Mouse (Mus musculus) left cerebral cortex, adult 6 months (tissue): ENCODE results near the gene Olfr710. TPM values are rescaled to one million over a fixed set of nuclear protein-coding genes. Genes with fewer than 3 reads are reported as not detected.

ENCODE experiments used
- long read RNA-seq, 2 experiments: library from polyadenylated mRNA; unstranded; transcript quantifications; one replicate each; pipeline ENCODE4 v2.0.0; 2019 to 2020
- polyA plus RNA-seq: library from polyadenylated mRNA; unstranded; fragments of <200 nt; fragmentation: Nextera tagmentation; gene quantifications from 2 replicates; pipeline ENCODE4 v1.2.3, GENCODE M21; 2021

Olfr710 gene
- not detected in 2 replicates for polyA plus RNA-seq
- long read RNA-seq, experiment 1, result 0 reads
- long read RNA-seq, experiment 2, result 0 reads

GRCm38 (mm10) chr7:106948212-106948611 is at the start of gene Olfr710:
Gene Olfr710 (minus strand): TSS chr7:106948312.

DNA sequence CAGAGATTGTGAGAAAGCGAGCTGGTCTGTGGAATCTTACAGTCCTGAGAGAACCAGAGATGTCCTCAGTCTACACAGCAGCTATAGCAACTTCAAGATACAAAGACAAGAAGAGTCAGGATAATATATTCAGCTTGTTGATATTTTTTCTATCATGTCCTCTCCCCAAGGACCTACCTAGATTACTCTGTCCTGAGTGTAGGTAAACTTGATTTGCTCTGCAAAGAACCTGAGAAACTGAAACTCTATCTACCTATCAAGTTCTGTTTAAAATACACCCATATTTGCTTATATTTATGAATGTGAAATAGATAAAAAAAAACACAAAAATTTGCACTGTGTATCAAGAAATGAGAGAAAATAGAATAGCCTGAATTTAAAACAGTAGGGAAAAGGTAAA is 27.2 kb upstream of the Olfr710 start, which contains the start of gene Olfr711:
TSS of gene Olfr711 (minus strand) at position 101 of the 400 bp plus-strand sequence.

GRCm38 (mm10) chr7:106963837-106964236 is 15.7 kb upstream of the Olfr710 start, which contains the start of gene Olfr6:
Gene Olfr6 (minus strand): TSS chr7:106963937.

GRCm38 (mm10) chr7:106932119-106932518 is 16.0 kb downstream of the Olfr710 start, which contains the start of gene Olfr709-ps1:
Gene Olfr709-ps1 (minus strand): TSS chr7:106932219.

GRCm38 (mm10) chr7:106907676-106908075 is 40.4 kb downstream of the Olfr710 start, which contains the start of gene Olfr1532-ps1:
Gene Olfr1532-ps1 (plus strand): TSS chr7:106908001.

DNA sequence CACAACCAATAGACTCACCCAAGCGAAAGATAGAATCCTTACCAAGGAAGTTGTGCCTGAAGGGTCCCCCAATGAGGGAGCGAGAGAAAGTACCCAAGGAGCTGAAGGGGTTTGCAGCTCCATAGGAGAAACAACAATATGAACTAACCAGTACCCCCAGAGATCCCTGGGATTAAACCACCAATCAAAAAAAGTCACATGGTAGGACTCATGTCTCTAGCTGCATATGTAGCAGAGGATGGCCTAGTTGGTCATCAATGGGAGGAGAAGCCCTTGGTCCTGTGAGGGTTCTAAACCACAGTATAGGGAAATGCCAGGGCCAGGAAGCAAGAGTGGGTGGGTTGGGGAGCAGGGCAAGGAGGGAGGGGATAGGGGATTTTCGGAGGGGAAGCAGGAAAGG is 47.0 kb downstream of the Olfr710 start, which contains the start of gene Olfr707:
TSS of gene Olfr707 (minus strand) at position 101 of the 400 bp plus-strand sequence.

Other genes with a start within 250 kb of the Olfr710 start
- gene Olfr695, start 231.9 kb downstream of the Olfr710 start, polyA plus RNA-seq, result not detected in 2 replicates
- gene Olfr697, start 205.9 kb downstream of the Olfr710 start, polyA plus RNA-seq, result not detected in 2 replicates
- gene Olfr698, start 192.9 kb downstream of the Olfr710 start, polyA plus RNA-seq, result not detected in 2 replicates
- not detected in 2 replicates for gene Olfr699, start 155.1 kb downstream of the Olfr710 start, polyA plus RNA-seq
- gene Olfr700, start 139.5 kb downstream of the Olfr710 start, polyA plus RNA-seq, result not detected in 2 replicates
- not detected in 2 replicates for gene Olfr701, start 134.2 kb downstream of the Olfr710 start, polyA plus RNA-seq
- not detected in 2 replicates for gene Olfr702, start 114.4 kb downstream of the Olfr710 start, polyA plus RNA-seq
- gene Olfr703, start 105.0 kb downstream of the Olfr710 start, polyA plus RNA-seq, result not detected in 2 replicates
- not detected in 2 replicates for gene Olfr704, start 85.1 kb downstream of the Olfr710 start, polyA plus RNA-seq
- gene Olfr705, start 71.4 kb downstream of the Olfr710 start, polyA plus RNA-seq, result not detected in 2 replicates
- not detected in 2 replicates for gene Olfr706, start 60.1 kb downstream of the Olfr710 start, polyA plus RNA-seq
- gene Olfr707, start 47.1 kb downstream of the Olfr710 start, polyA plus RNA-seq, result not detected in 2 replicates
- not detected in 2 replicates for gene Olfr1532-ps1, start 40.3 kb downstream of the Olfr710 start, polyA plus RNA-seq
- not detected in 2 replicates for gene Olfr709-ps1, start 16.1 kb downstream of the Olfr710 start, polyA plus RNA-seq
- gene Olfr6, start 15.6 kb upstream of the Olfr710 start, polyA plus RNA-seq, result not detected in 2 replicates
- not detected in 2 replicates for gene Olfr711, start 27.1 kb upstream of the Olfr710 start, polyA plus RNA-seq
- not detected in 2 replicates for gene Olfr2, start 57.8 kb upstream of the Olfr710 start, polyA plus RNA-seq
- not detected in 2 replicates for gene Olfr713, start 82.9 kb upstream of the Olfr710 start, polyA plus RNA-seq
- gene Olfr714, start 122.7 kb upstream of the Olfr710 start, polyA plus RNA-seq, result not detected in 2 replicates
- not detected in 2 replicates for gene Olfr17, start 144.9 kb upstream of the Olfr710 start, polyA plus RNA-seq
- gene Olfr715b, start 162.1 kb upstream of the Olfr710 start, polyA plus RNA-seq, result not detected in 2 replicates
- gene Olfr715, start 182.8 kb upstream of the Olfr710 start, polyA plus RNA-seq, result not detected in 2 replicates
- not detected in 2 replicates for gene Olfr716, start 190.0 kb upstream of the Olfr710 start, polyA plus RNA-seq
- not detected in 2 replicates for gene Nlrp14, start 218.7 kb upstream of the Olfr710 start, polyA plus RNA-seq